Mouse (Mus musculus) leukemia stem cell, adult 10-12 weeks (primary cell): ENCODE data around the gene Nkx2-4. TPM values are rescaled to one million over a fixed set of nuclear protein-coding genes. Genes with fewer than 3 reads are reported as not detected.

Experiments used
- polyA plus RNA-seq: library from polyadenylated mRNA; stranded (reverse); fragments of >175 nt; gene quantifications from 2 replicates; pipeline ENCODE4 v1.2.3, GENCODE M21; 2012; ENCODE audit warnings: low replicate concordance

Nkx2-4 gene
- polyA plus RNA-seq: not detected in 2 replicates

GRCm38 (mm10) chr2:147085072-147085870, at the start of gene Nkx2-4:
Nkx2-4 (minus strand) TSS chr2:147085445.

Other genes with a start within 250 kb of the Nkx2-4 start
- gene Kiz, start 229.6 kb downstream of the Nkx2-4 start, polyA plus RNA-seq: 1.9 and 7.8 TPM in 2 replicates
- gene Xrn2, start 72.4 kb downstream of the Nkx2-4 start, polyA plus RNA-seq: 1.6 and 18.9 TPM in 2 replicates
- 0.08 TPM in 1 of 2 replicates, not detected in the other for gene Nkx2-2, start 108.8 kb upstream of the Nkx2-4 start, polyA plus RNA-seq